Mouse (Mus musculus) bone marrow, adult 2 months (tissue): ENCODE measurements around the gene Per1. TPM values are rescaled to one million over a fixed set of nuclear protein-coding genes. Genes with fewer than 3 reads are reported as not detected.

Source experiments
- H3K27ac ChIP-seq: fragments of 200-500 bp; 2 replicates; pipeline ENCODE4 v1.5.1; 2012; ENCODE audit warnings: low read depth, mild to moderate bottlenecking, control low read depth, inconsistent platforms, low read length; ENCODE audit not compliant: control insufficient read depth, poor library complexity, insufficient read depth
- H3K4me1 ChIP-seq: fragments of 200-500 bp; 2 replicates; pipeline ENCODE4 v1.6.1; 2011; ENCODE audit warnings: low read length; ENCODE audit not compliant: control insufficient read depth, insufficient read depth
- H3K4me3 ChIP-seq: fragments of 200-500 bp; replicated peaks from 2 replicates; pipeline ENCODE3; 2011; ENCODE audit warnings: mild to moderate bottlenecking, low read depth, low read length, control low read depth; ENCODE audit not compliant: control insufficient read depth
- CTCF ChIP-seq: fragments of 200-500 bp; IDR thresholded peaks from 2 replicates; pipeline ENCODE4 v1.5.1; 2011; ENCODE audit warnings: low read length, control low read depth; ENCODE audit not compliant: control insufficient read depth, insufficient read depth
- POLR2A ChIP-seq: fragments of 200-500 bp; IDR thresholded peaks from 2 replicates; pipeline ENCODE4 v1.6.1; 2011; ENCODE audit warnings: low read depth, mild to moderate bottlenecking, control low read depth, low read length, borderline replicate concordance; ENCODE audit not compliant: control insufficient read depth
- WGBS: fragments of 180-500 bp; shearing (Covaris S2); methylation state at CpG from one replicate; pipeline ENCODE4 v1.1.7; 2018; 5-methylcytosine and 5-hydroxymethylcytosine counted together
- polyA plus RNA-seq: library from polyadenylated mRNA; stranded (reverse); fragments of >200 nt; gene quantifications from 2 replicates; pipeline ENCODE4 v1.2.4, GENCODE M21; 2011; ENCODE audit warnings: low replicate concordance; ENCODE audit not compliant: missing spikeins, insufficient read depth, insufficient read length

The Per1 gene
- polyA plus RNA-seq, 1 experiment: 46.2 TPM

DNA sequence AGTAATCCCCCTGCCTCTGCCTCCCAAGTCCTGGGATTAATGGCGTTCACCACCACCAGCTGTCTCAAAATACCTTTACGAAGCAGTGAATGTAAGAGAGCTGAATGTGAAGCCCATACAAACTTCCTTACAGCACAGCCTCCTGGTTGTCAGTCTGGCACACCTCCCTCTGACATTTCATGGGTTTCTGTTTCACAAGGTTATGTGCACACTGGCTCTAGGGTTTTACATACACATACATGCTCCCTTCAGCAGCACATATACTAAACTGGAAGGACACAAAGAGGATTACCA, 20.3 kb upstream of the Per1 start:
- Histone ChIP-seq H3K27ac (no peak overlapping the region), H3K4me1 (peaks cover 3% of the 10 kb centered on the region; the same call in 1 of the 2 replicates)
- TF ChIP-seq POLR2A (no peak), CTCF (no peak)

GRCm38 (mm10) chr11:69075764-69076479, 19.1 kb upstream of the Per1 start:
- Histone ChIP-seq H3K4me3 (no peak overlapping the region), H3K27ac (no peak overlapping the region), H3K4me1 (peaks cover 3% of the 10 kb centered on the region; the same call in 1 of the 2 replicates)
- WGBS: 65% methylated on average over 9 of the region's 9 CpGs
- TF ChIP-seq POLR2A (no peak), CTCF (no peak)

More for the DNA sequence above, 20.3 kb upstream of the Per1 start:
- H3K4me3 ChIP-seq: no peak overlapping the region
- 72% methylated on average over 2 of the region's 2 CpGs for WGBS

DNA sequence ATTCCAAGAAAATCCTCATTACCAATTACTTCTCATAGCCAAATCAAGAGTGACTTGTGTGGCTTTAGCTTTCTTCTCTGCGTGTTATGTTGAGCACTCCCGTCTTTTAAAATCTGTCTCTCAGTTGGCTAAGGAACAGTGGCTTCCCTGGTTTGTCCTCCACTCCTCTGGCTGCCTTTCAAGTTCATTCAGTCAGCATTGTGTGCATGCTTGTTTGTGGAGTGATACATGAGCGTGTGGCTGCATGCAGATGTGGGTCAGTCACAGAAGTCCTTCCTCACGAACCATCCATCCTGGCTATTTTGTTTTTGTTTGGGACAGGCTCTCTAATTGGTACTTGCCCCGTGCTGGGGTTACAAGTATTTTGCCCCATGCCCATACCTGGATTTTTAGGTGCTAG, 18.4 kb upstream of the Per1 start:
- WGBS: 74% methylated on average over 5 of the region's 5 CpGs
- TF ChIP-seq POLR2A: no peak
- no peak for TF ChIP-seq CTCF
- H3K4me1 ChIP-seq: peaks cover 3% of the 10 kb centered on the region; the same call in 1 of the 2 replicates
- H3K4me3 ChIP-seq: no peak overlapping the region
- no peak overlapping the region for H3K27ac ChIP-seq

GRCm38 (mm10) chr11:69077316-69077715, 17.7 kb upstream of the Per1 start:
- no peak overlapping the region for H3K4me3 ChIP-seq
- WGBS: 88% methylated on average over 9 of the region's 9 CpGs
- H3K4me1 ChIP-seq: peaks cover 3% of the 10 kb centered on the region; the same call in 1 of the 2 replicates
- H3K27ac ChIP-seq: no peak overlapping the region
- TF ChIP-seq CTCF (no peak), POLR2A (no peak)

DNA sequence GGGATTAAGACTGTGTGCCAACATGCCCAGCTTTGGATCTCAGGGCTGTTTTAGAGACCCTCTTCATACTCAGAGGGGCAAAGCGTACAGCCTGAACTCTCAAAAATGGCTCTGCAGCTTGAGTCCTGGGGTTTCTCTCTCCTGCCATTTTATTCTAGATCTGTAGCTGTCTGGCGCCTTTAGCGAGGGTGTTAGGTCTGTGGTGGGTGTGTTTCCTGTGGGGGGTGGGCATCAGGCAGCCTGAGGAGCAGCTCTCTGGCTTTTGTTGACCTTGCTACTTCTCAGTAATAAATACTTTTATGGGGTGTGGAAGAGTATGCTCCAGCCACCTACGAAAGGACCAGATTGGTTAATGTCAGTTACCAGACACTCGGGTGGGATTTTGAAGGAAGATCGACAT, 17.0 kb upstream of the Per1 start:
- Histone ChIP-seq H3K4me1 (peaks cover 3% of the 10 kb centered on the region; the same call in 1 of the 2 replicates), H3K4me3 (no peak overlapping the region)

DNA sequence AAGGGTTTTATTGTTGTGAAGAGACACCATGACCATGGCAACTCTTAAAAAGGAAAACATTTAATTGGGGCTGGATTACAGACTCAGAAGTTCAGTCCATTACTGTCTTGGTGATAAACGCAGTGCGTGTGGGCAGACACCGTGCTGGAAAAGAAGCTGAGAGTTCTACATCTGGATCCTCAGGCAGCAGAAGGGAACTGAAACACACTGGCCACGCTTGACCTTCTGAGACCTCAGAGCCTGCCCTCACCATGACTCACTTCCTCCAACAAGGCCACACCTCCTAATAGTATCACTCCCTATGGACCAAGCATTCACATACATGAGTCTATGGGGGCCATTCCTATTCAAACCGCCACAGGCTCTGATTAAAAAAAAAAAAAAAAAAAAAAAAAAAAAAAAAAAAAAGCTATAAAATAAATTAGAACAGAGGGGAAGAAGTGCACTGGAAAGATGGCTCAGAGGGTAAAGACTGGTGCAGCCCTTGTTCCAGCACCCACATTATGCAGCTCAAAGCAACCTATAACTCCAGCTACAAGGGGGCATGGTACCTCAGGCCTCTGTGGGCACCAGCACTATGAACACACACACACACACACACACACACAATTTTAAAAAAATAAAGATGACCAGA, 16.1 kb upstream of the Per1 start:
- H3K4me3 ChIP-seq: no peak overlapping the region
- TF ChIP-seq POLR2A (no peak), CTCF (no peak)
- WGBS: 42% methylated on average over 5 of the region's 5 CpGs
- H3K4me1 ChIP-seq: peaks cover 3% of the 10 kb centered on the region; the same call in 1 of the 2 replicates
- H3K27ac ChIP-seq: no peak overlapping the region

More for the DNA sequence above, 17.0 kb upstream of the Per1 start:
- H3K27ac ChIP-seq: no peak overlapping the region
- 83% methylated on average over 6 of the region's 6 CpGs for WGBS
- TF ChIP-seq POLR2A (no peak), CTCF (no peak)

GRCm38 (mm10) chr11:69080102-69080854, 14.7 kb upstream of the Per1 start:
- TF ChIP-seq POLR2A: no peak
- WGBS: 68% methylated on average over 15 of the region's 15 CpGs
- Histone ChIP-seq H3K4me3 (no peak overlapping the region), H3K4me1 (peaks cover 3% of the 10 kb centered on the region; the same call in 1 of the 2 replicates), H3K27ac (no peak overlapping the region)

GRCm38 (mm10) chr11:69080855-69081222, 14.2 kb upstream of the Per1 start:
- H3K4me3 ChIP-seq: no peak overlapping the region
- no peak overlapping the region for H3K27ac ChIP-seq
- TF ChIP-seq POLR2A (no peak), CTCF (no peak)
- peaks cover 3% of the 10 kb centered on the region; the same call in 1 of the 2 replicates for H3K4me1 ChIP-seq
- 83% methylated on average over 8 of the region's 8 CpGs for WGBS
